Mouse (Mus musculus): ENCODE data around the gene Gm10591.
"Not testable (repeated sequence)": the region's sequence is repeated elsewhere in the genome, so short reads cannot be mapped to it uniquely, and the experiment has no call there.

- not testable (repeated sequence) for TF ChIP-seq CTCF (IDR thresholded peaks at IDR 0.05; ENCODE audit: low read depth, low read length); POLR2A (IDR thresholded peaks at IDR 0.05; ENCODE audit: extremely low read depth, insufficient read depth, low read length)
These were observed 17.4 kb downstream of the Gm10591 start, which contains the start of gene Gm2564 for GRCm38 (mm10) chr4:42629419-42629818.

Data from liver, adult 2 months (tissue).